In genomic region chr6:108367412-108367811, GRCm38 (mm10) we compare ENCODE assay signal across 11 mouse cellular contexts.
DNase-seq lines count a peak whose midpoint lies in the region; ATAC-seq and TF ChIP-seq lines count a peak whose summit lies in the region.
"Had no signal": no experiment of that assay in that cellular context is flagged by ENCODE, and none has a peak within 500 bp of the region (broad histone marks: within the 10 kb centered on the region; RNA-seq: fewer than 3 reads in every experiment).

No protein-coding gene starts in this region.

- ATAC-seq in lung, postnatal 0 days = no peak
- no peak for ATAC-seq in liver, postnatal 0 days
- ATAC-seq: intestine, embryonic 15.5 days had no signal

- H3K4me3 ChIP-seq in heart, adult 2 months = no peak overlapping the region
- H3K4me3 ChIP-seq in lung, postnatal 0 days (ENCODE audit: low read depth, low read length) = no peak overlapping the region
- no peak overlapping the region for H3K4me3 ChIP-seq in liver, postnatal 0 days (ENCODE audit: low read depth, low read length)
- H3K4me3 ChIP-seq: erythroblast, embryonic 14.5 days; intestine, embryonic 15.5 days had no signal

- no peaks in the 10 kb centered on the region for H3K79me2 ChIP-seq in heart, adult 2 months (replicated peaks; ENCODE audit: control insufficient read depth, insufficient read depth, low read length)

- H3K9me3 ChIP-seq in lung, postnatal 0 days (ENCODE audit: low read length) = no peaks in the 10 kb centered on the region
- H3K9me3 ChIP-seq in liver, postnatal 0 days (ENCODE audit: low read length) = no peaks in the 10 kb centered on the region
- H3K9me3 ChIP-seq: intestine, embryonic 15.5 days had no signal

- H3K36me3 ChIP-seq in heart, adult 2 months (ENCODE audit: control insufficient read depth, insufficient read depth, low read length) = no peaks in the 10 kb centered on the region; the same call in 1 of the 2 replicates
- H3K36me3 ChIP-seq in lung, postnatal 0 days (ENCODE audit: insufficient read depth, low read length) = no peaks in the 10 kb centered on the region; the same call in 1 of the 2 replicates
- H3K36me3 ChIP-seq in liver, postnatal 0 days (replicated peaks; ENCODE audit: insufficient read depth, low read length) = peaks cover 22% of the 10 kb centered on the region
- H3K36me3 ChIP-seq: intestine, embryonic 15.5 days had no signal

- no peak overlapping the region for H3K9ac ChIP-seq in heart, adult 2 months (ENCODE audit: low read depth, low read length)
- no peak overlapping the region for H3K9ac ChIP-seq in lung, postnatal 0 days (replicated peaks; ENCODE audit: low read depth)
- H3K9ac ChIP-seq in liver, postnatal 0 days (replicated peaks) = no peak overlapping the region
- H3K9ac ChIP-seq: intestine, embryonic 15.5 days had no signal

- TF ChIP-seq CTCF in heart, adult 2 months (IDR thresholded peaks at IDR 0.05) = peak; percentile 52
- TF ChIP-seq CTCF in lung, postnatal 0 days (IDR thresholded peaks at IDR 0.05) = peak; percentile 66
- TF ChIP-seq CTCF in liver, postnatal 0 days (IDR thresholded peaks at IDR 0.05; ENCODE audit: low read depth) = peak; percentile 50

- DNase-seq in heart, adult 2 months = no peak
- DNase-seq in heart, postnatal 36 days = no peak
- peak; percentile 15 for DNase-seq in lung, postnatal 0 days (ENCODE audit: low spot score)
- no peak for DNase-seq in lung, postnatal 14 days
- peak; percentile 44 for DNase-seq in NIH3T3 (ENCODE audit: low read depth)
- DNase-seq in liver, postnatal 0 days = no peak
- DNase-seq in adrenal gland, adult (ENCODE audit: inconsistent age in 2 of 2, low spot score in 1 of 2) = no peak
- no peak for DNase-seq in layer of hippocampus, adult 9-11 months
- DNase-seq: left cerebral cortex, postnatal 4 days had no signal

- TF ChIP-seq EP300 in heart, adult 2 months (IDR thresholded peaks at IDR 0.05; ENCODE audit: insufficient read depth, low read depth, low read length) = no peak
- TF ChIP-seq EP300 in lung, postnatal 0 days (IDR thresholded peaks at IDR 0.05) = no peak
- no peak for TF ChIP-seq EP300 in liver, postnatal 0 days (IDR thresholded peaks at IDR 0.05; ENCODE audit: low read depth)

- no peaks in the 10 kb centered on the region for H3K27me3 ChIP-seq in heart, adult 2 months (ENCODE audit: control insufficient read depth, insufficient read depth, low read length)
- H3K27me3 ChIP-seq in lung, postnatal 0 days (replicated peaks; ENCODE audit: insufficient read depth, low read length) = no peaks in the 10 kb centered on the region
- H3K27me3 ChIP-seq in liver, postnatal 0 days (ENCODE audit: insufficient read depth, low read length) = no peaks in the 10 kb centered on the region
- H3K27me3 ChIP-seq: intestine, embryonic 15.5 days had no signal

- TF ChIP-seq POLR2A in heart, adult 2 months (IDR thresholded peaks at IDR 0.05; ENCODE audit: insufficient read depth, low read depth, low read length) = no peak

- peaks cover 2% of the 10 kb centered on the region; the same call in 1 of the 2 replicates for H3K4me1 ChIP-seq in heart, adult 2 months (ENCODE audit: control insufficient read depth, insufficient read depth, low read length)
- no peaks in the 10 kb centered on the region for H3K4me1 ChIP-seq in lung, postnatal 0 days (ENCODE audit: insufficient read depth, low read depth, low read length)
- no peaks in the 10 kb centered on the region for H3K4me1 ChIP-seq in liver, postnatal 0 days (ENCODE audit: insufficient read depth)
- H3K4me1 ChIP-seq: intestine, embryonic 15.5 days had no signal

- H3K4me2 ChIP-seq in lung, postnatal 0 days (replicated peaks; ENCODE audit: low read depth, low read length) = no peak overlapping the region
- no peak overlapping the region for H3K4me2 ChIP-seq in liver, postnatal 0 days (ENCODE audit: low read depth, low read length)
- H3K4me2 ChIP-seq: intestine, embryonic 15.5 days had no signal

- H3K27ac ChIP-seq in heart, adult 2 months = no peak overlapping the region
- no peak overlapping the region for H3K27ac ChIP-seq in lung, postnatal 0 days (ENCODE audit: low read length)
- no peak overlapping the region for H3K27ac ChIP-seq in liver, postnatal 0 days (ENCODE audit: low read depth)
- H3K27ac ChIP-seq: intestine, embryonic 15.5 days had no signal

- 78% methylated on average over 4 of the region's 4 CpGs for WGBS in heart, adult 2 months
- WGBS in lung, postnatal 0 days = 85% methylated on average over 4 of the region's 4 CpGs
- 80% methylated on average over 4 of the region's 4 CpGs for WGBS in liver, postnatal 0 days (ENCODE audit: insufficient replicate concordance)

- intact Hi-C loops in heart, adult 2 months (cut with DNase I) = no loop called here
- intact Hi-C loops in heart, postnatal 36 days (cut with DNase I) = loop anchor here (5.0 kb wide), 1 partner anchor 40 kb away; no protein-coding TSS in a partner anchor

Comparison
In these comparisons a context has a peak if more than half of its experiments do, and no peak if none do; other contexts are left out.
1. DNase-seq: peak in lung, postnatal 0 days (single experiment) and NIH3T3 (single experiment); none in heart, adult 2 months (0 of 2), heart, postnatal 36 days (0 of 2), lung, postnatal 14 days (single experiment), liver, postnatal 0 days (single experiment), adrenal gland, adult (0 of 2) and layer of hippocampus, adult 9-11 months (single experiment).
2. Peak in every context shown above with its lines, with median percentiles within 50 percentile points of each other: CTCF ChIP-seq.